Mouse (Mus musculus): ENCODE measurements around the gene Slc18b1. TPM values are rescaled to one million over a fixed set of nuclear protein-coding genes. Genes with fewer than 3 reads are reported as not detected.
"Not testable (repeated sequence)": the region's sequence is repeated elsewhere in the genome, so short reads cannot be mapped to it uniquely, and the experiment has no call there.

The Slc18b1 gene
- polyA plus RNA-seq, 1 experiment from 2014 or later: 18.3 TPM

DNA sequence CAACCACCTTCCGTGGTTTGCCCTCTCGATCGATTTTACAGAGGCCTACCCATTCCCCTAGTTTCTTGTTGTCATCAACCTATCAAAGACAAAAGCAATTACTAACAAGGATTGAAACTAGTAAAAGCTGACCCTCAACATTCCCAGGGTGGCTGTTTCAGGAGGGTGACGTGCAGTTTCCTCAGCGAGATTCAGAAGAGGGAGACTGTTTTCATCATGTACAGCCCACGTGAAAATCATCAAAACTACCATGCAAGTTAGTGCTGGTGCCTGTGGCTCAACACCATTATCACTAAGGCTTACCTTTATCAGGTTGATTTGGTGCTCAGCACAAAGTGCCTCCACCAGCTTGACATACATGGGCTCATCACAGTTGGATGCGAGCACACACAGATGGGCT, 11.2 kb upstream of the Slc18b1 start:
- not testable (repeated sequence) for H3K27ac ChIP-seq (ENCODE audit: low read length); H3K27me3 ChIP-seq (ENCODE audit: control insufficient read depth, insufficient read depth, low read length); H3K9me3 ChIP-seq (replicated peaks; ENCODE audit: control insufficient read depth, low read length); ATAC-seq (ENCODE audit: insufficient read depth, low FRiP score)
- Histone ChIP-seq H3K4me1 (ENCODE audit: control insufficient read depth, insufficient read depth, low read length) (peaks cover 28% of the 10 kb centered on the region), H3K36me3 (ENCODE audit: control insufficient read depth, insufficient read depth, low read length) (peaks cover 27% of the 10 kb centered on the region), H3K4me2 (ENCODE audit: low read depth, low read length) (peak overlapping the region; percentile 86), H3K9ac (ENCODE audit: low read length) (peak overlapping the region; percentile 91), H3K4me3 (replicated peaks; ENCODE audit: low read length) (peak overlapping the region; percentile 83)
- 43% methylated on average over 7 of the region's 7 CpGs for WGBS

DNA sequence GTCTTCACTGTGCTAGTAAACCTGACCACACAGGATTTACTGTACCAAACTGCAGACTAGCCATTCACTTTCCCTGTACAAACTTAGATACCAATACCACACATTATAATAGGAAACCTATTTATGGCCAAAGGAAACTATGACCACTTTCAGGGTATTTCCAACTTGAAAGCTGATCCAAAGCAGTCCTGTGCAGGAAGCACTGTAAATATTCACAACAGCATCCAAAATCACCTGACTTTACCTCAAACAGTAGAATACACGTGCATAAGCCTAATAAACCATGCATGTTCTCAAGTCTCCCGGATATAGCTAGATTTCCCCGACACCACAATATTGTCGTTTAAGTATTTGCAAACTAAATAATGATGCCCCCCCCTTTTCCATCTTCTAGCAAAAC, 10.7 kb upstream of the Slc18b1 start:
- Histone ChIP-seq H3K27me3 (ENCODE audit: control insufficient read depth, insufficient read depth, low read length) (no peaks in the 10 kb centered on the region), H3K9me3 (replicated peaks; ENCODE audit: control insufficient read depth, low read length) (no peaks in the 10 kb centered on the region), H3K27ac (ENCODE audit: low read length) (peak overlapping the region; percentile 63; the same call in 1 of the 2 replicates), H3K4me1 (ENCODE audit: control insufficient read depth, insufficient read depth, low read length) (peaks cover 28% of the 10 kb centered on the region), H3K36me3 (ENCODE audit: control insufficient read depth, insufficient read depth, low read length) (peaks cover 27% of the 10 kb centered on the region), H3K9ac (ENCODE audit: low read length) (peak overlapping the region; percentile 91), H3K4me2 (ENCODE audit: low read depth, low read length) (peak overlapping the region; percentile 86), H3K4me3 (replicated peaks; ENCODE audit: low read length) (peak overlapping the region; percentile 83)
- ATAC-seq (ENCODE audit: insufficient read depth, low FRiP score): no peak
- 0% methylated on average over 4 of the region's 4 CpGs for WGBS

GRCm38 (mm10) chr10:23786631-23787038, 10.2 kb upstream of the Slc18b1 start:
- under 1% methylated on average over 23 of the region's 23 CpGs for WGBS
- H3K9me3 ChIP-seq (replicated peaks; ENCODE audit: control insufficient read depth, low read length); H3K27me3 ChIP-seq (ENCODE audit: control insufficient read depth, insufficient read depth, low read length): not testable (repeated sequence)
- peak; percentile 7; the same call in 1 of the 2 replicates for ATAC-seq (ENCODE audit: insufficient read depth, low FRiP score)
- Histone ChIP-seq H3K36me3 (ENCODE audit: control insufficient read depth, insufficient read depth, low read length) (peaks cover 27% of the 10 kb centered on the region), H3K4me3 (replicated peaks; ENCODE audit: low read length) (peak overlapping the region; percentile 83), H3K9ac (ENCODE audit: low read length) (peak overlapping the region; percentile 91), H3K4me1 (ENCODE audit: control insufficient read depth, insufficient read depth, low read length) (peaks cover 28% of the 10 kb centered on the region), H3K4me2 (ENCODE audit: low read depth, low read length) (peak overlapping the region; percentile 86), H3K27ac (ENCODE audit: low read length) (peak overlapping the region; percentile 63)

- H3K9ac ChIP-seq (ENCODE audit: low read length): peak within 1 kb of the TSS; percentile 91
- H3K4me3 ChIP-seq (replicated peaks; ENCODE audit: low read length): peak within 1 kb of the TSS; percentile 83
- H3K27me3 ChIP-seq (ENCODE audit: control insufficient read depth, insufficient read depth, low read length): no peaks in the 10 kb centered on the region
- peak; percentile 98 for ATAC-seq (ENCODE audit: insufficient read depth, low FRiP score)
- H3K36me3 ChIP-seq (ENCODE audit: control insufficient read depth, insufficient read depth, low read length): peaks cover 27% of the 10 kb centered on the region
- H3K4me2 ChIP-seq (ENCODE audit: low read depth, low read length): peak within 1 kb of the TSS; percentile 92
- WGBS: under 1% methylated on average over 51 of the region's 51 CpGs
- peak within 1 kb of the TSS; percentile 92 for H3K27ac ChIP-seq (ENCODE audit: low read length)
- H3K9me3 ChIP-seq (replicated peaks; ENCODE audit: control insufficient read depth, low read length): no peaks in the 10 kb centered on the region
- H3K4me1 ChIP-seq (ENCODE audit: control insufficient read depth, insufficient read depth, low read length): peaks cover 28% of the 10 kb centered on the region
Observed at GRCm38 (mm10) chr10:23787062-23787821, 9.5 kb upstream of the Slc18b1 start, which contains the start of gene Rps12. Rps12 (minus strand) TSS chr10:23787275.

GRCm38 (mm10) chr10:23788056-23788600, 8.7 kb upstream of the Slc18b1 start:
- Histone ChIP-seq H3K36me3 (ENCODE audit: control insufficient read depth, insufficient read depth, low read length) (peaks cover 26% of the 10 kb centered on the region), H3K9ac (ENCODE audit: low read length) (peak overlapping the region; percentile 74), H3K4me3 (replicated peaks; ENCODE audit: low read length) (peak overlapping the region; percentile 63), H3K4me1 (ENCODE audit: control insufficient read depth, insufficient read depth, low read length) (peaks cover 28% of the 10 kb centered on the region), H3K4me2 (ENCODE audit: low read depth, low read length) (peak overlapping the region; percentile 92), H3K27ac (ENCODE audit: low read length) (peak overlapping the region; percentile 92), H3K9me3 (replicated peaks; ENCODE audit: control insufficient read depth, low read length) (no peaks in the 10 kb centered on the region), H3K27me3 (ENCODE audit: control insufficient read depth, insufficient read depth, low read length) (no peaks in the 10 kb centered on the region)
- ATAC-seq (ENCODE audit: insufficient read depth, low FRiP score): no peak
- WGBS: 6% methylated on average over 8 of the region's 8 CpGs

GRCm38 (mm10) chr10:23795871-23796520, 790 bp upstream of the Slc18b1 start:
- peak overlapping the region; percentile 63 for H3K4me2 ChIP-seq (ENCODE audit: low read depth, low read length)
- H3K9me3 ChIP-seq (replicated peaks; ENCODE audit: control insufficient read depth, low read length): no peaks in the 10 kb centered on the region
- H3K4me3 ChIP-seq (replicated peaks; ENCODE audit: low read length): peak overlapping the region; percentile 75
- no peak overlapping the region for H3K27ac ChIP-seq (ENCODE audit: low read length)
- ATAC-seq (ENCODE audit: insufficient read depth, low FRiP score): no peak
- WGBS: 61% methylated on average over 9 of the region's 9 CpGs
- no peaks in the 10 kb centered on the region for H3K27me3 ChIP-seq (ENCODE audit: control insufficient read depth, insufficient read depth, low read length)
- H3K4me1 ChIP-seq (ENCODE audit: control insufficient read depth, insufficient read depth, low read length): peaks cover 13% of the 10 kb centered on the region; the same call in 1 of the 2 replicates
- H3K9ac ChIP-seq (ENCODE audit: low read length): peak overlapping the region; percentile 86
- no peaks in the 10 kb centered on the region for H3K36me3 ChIP-seq (ENCODE audit: control insufficient read depth, insufficient read depth, low read length)

DNA sequence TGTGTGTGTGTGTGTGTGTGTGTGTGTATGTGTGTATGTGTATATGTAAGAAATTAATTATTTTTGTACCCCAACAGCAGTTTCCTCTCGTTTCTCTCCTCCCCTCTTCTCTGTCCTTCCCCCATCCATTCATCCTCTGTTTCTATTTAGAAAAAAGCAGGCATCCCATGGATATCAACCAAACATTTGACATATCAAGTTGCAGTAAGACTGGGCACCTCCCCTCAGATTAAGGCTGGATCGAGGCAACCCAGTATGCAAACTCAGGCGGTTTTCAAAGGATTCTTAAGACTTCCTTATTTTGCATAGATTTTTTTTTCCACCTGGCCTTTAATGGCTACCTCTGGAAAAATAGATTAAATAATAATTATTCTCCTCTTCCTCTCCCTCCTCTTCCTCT, 820 bp downstream of the Slc18b1 start:
- no peak overlapping the region for H3K27ac ChIP-seq (ENCODE audit: low read length)
- no peaks in the 10 kb centered on the region for H3K9me3 ChIP-seq (replicated peaks; ENCODE audit: control insufficient read depth, low read length)
- ATAC-seq (ENCODE audit: insufficient read depth, low FRiP score): no peak
- 20% methylated on average over 3 of the region's 3 CpGs for WGBS
- peaks cover 10% of the 10 kb centered on the region; the same call in 1 of the 2 replicates for H3K36me3 ChIP-seq (ENCODE audit: control insufficient read depth, insufficient read depth, low read length)
- peak overlapping the region; percentile 23; the same call in 1 of the 2 replicates for H3K9ac ChIP-seq (ENCODE audit: low read length)
- H3K27me3 ChIP-seq (ENCODE audit: control insufficient read depth, insufficient read depth, low read length): no peaks in the 10 kb centered on the region
- peaks cover 13% of the 10 kb centered on the region; the same call in 1 of the 2 replicates for H3K4me1 ChIP-seq (ENCODE audit: control insufficient read depth, insufficient read depth, low read length)
- H3K4me2 ChIP-seq (ENCODE audit: low read depth, low read length): peak overlapping the region; percentile 63
- peak overlapping the region; percentile 75 for H3K4me3 ChIP-seq (replicated peaks; ENCODE audit: low read length)

DNA sequence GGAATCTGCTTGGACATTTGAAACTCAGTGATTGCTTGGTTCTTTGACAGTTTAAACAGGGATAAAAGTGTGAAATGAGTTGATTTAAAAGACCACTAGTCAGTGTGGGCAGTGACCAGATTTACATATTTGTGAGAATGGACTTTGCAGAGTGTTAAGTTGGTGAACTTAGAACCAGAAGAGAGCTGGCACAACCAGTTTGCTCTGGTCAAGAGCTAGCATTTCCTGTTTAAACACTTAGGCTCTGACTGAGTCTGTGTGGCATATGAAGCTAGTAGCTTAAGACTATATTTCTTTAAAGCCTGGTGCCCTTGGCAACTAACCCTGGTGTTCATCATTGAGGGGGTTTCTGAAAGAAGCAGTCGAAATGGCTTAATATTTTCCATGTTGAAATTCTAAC, 1.4 kb downstream of the Slc18b1 start:
- H3K27me3 ChIP-seq (ENCODE audit: control insufficient read depth, insufficient read depth, low read length): no peaks in the 10 kb centered on the region
- no peak overlapping the region for H3K4me3 ChIP-seq (replicated peaks; ENCODE audit: low read length)
- peak overlapping the region; percentile 23; the same call in 1 of the 2 replicates for H3K27ac ChIP-seq (ENCODE audit: low read length)
- H3K36me3 ChIP-seq (ENCODE audit: control insufficient read depth, insufficient read depth, low read length): peaks cover 10% of the 10 kb centered on the region; the same call in 1 of the 2 replicates
- H3K9ac ChIP-seq (ENCODE audit: low read length): no peak overlapping the region; the same call in 1 of the 2 replicates
- H3K4me2 ChIP-seq (ENCODE audit: low read depth, low read length): peak overlapping the region; percentile 63
- ATAC-seq (ENCODE audit: insufficient read depth, low FRiP score): no peak; the same call in 1 of the 2 replicates
- 63% methylated on average over 1 of the region's 1 CpGs for WGBS
- H3K4me1 ChIP-seq (ENCODE audit: control insufficient read depth, insufficient read depth, low read length): peaks cover 13% of the 10 kb centered on the region; the same call in 1 of the 2 replicates
- no peaks in the 10 kb centered on the region for H3K9me3 ChIP-seq (replicated peaks; ENCODE audit: control insufficient read depth, low read length)

Data from stomach, embryonic 16.5 days (tissue).